Mouse (Mus musculus): ENCODE results near the gene Dusp3. TPM values are rescaled to one million over a fixed set of nuclear protein-coding genes. Genes with fewer than 3 reads are reported as not detected.

Gene Dusp3
- polyA plus RNA-seq, 1 experiment from 2014 or later: 9.0 TPM

DNA sequence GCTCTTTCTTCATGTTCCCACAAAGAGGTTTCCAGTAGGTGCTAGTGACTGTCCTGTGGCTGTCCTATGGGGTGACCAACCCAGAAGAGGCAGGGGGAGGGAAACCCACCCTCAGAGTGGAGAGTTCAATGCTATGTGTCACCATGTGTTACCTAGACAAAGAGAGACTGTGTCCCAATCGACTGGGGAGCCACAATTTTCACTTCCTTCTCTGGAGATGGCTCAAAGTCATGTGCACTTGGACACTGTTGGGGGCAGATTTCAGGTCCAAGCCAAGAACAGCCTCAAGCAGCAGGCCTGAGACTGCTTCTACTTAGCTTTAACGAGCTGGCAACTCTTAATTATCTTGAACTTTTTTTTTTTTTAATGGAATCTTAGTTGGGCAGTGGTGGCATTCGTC, 14.7 kb downstream of the Dusp3 start:
- no peak overlapping the region for H3K4me3 ChIP-seq (replicated peaks)
- 0 out of 2 replicates have a peak, but pooled peaks cover 4% of the 10 kb centered on the region for H3K36me3 ChIP-seq (replicated peaks)
- no peak overlapping the region for H3K9ac ChIP-seq
- H3K4me2 ChIP-seq: no peak overlapping the region
- WGBS: 70% methylated on average over 3 of the region's 3 CpGs
- peaks cover 13% of the 10 kb centered on the region for H3K27me3 ChIP-seq
- no peaks in the 10 kb centered on the region for H3K9me3 ChIP-seq
- peaks cover 9% of the 10 kb centered on the region for H3K4me1 ChIP-seq
- ATAC-seq (ENCODE audit: low FRiP score): no peak
- no peak overlapping the region for H3K27ac ChIP-seq

DNA sequence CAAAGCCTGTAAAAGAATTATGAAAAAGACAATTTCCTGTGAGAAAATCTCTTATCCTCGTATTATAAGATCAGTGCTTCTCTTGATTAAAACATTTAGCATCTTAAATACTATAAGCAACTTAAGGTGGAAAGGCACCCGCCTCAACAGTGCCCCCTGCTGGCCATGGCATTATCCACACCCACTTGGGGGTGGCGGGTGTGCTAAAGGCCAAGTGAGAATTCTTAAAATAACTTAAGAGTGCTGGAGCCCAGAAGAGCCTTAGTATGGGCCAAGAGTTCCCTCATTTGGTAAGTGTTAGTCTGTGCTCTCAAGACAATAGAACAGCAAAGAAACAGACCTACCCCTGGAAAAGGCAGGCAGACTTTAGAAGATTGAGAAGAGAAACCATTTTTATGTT, 15.4 kb downstream of the Dusp3 start:
- WGBS: 43% methylated on average over 3 of the region's 3 CpGs
- Histone ChIP-seq H3K27ac (no peak overlapping the region), H3K36me3 (replicated peaks) (0 out of 2 replicates have a peak, but pooled peaks cover 4% of the 10 kb centered on the region), H3K9me3 (no peaks in the 10 kb centered on the region), H3K4me2 (no peak overlapping the region), H3K9ac (no peak overlapping the region), H3K4me3 (replicated peaks) (no peak overlapping the region), H3K27me3 (peaks cover 19% of the 10 kb centered on the region), H3K4me1 (peaks cover 15% of the 10 kb centered on the region)
- ATAC-seq (ENCODE audit: low FRiP score): no peak

DNA sequence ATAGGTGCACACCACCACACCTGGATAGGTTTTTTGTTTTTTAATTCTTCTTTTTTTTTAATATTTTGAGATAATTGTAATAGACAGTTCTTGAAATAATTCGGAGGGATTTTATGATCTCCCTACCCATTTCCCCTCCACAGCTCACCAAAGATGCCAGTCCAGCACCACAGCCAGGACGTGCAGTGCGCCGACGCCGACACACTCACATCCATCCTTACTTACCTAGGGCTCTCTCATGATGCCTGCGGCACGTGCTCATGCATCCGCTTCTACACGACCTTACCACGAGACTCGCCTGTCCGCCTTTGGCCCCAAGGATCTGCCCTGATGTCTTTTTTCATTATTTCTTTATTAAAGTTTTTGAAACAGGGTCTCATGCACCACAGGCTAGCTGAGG, 17.0 kb downstream of the Dusp3 start:
- H3K4me1 ChIP-seq: peaks cover 18% of the 10 kb centered on the region
- no peaks in the 10 kb centered on the region for H3K9me3 ChIP-seq
- no peak overlapping the region for H3K4me3 ChIP-seq (replicated peaks)
- H3K27me3 ChIP-seq: peaks cover 35% of the 10 kb centered on the region
- no peak overlapping the region for H3K4me2 ChIP-seq
- no peak overlapping the region for H3K9ac ChIP-seq
- 81% methylated on average over 13 of the region's 13 CpGs for WGBS
- 0 out of 2 replicates have a peak, but pooled peaks cover 4% of the 10 kb centered on the region for H3K36me3 ChIP-seq (replicated peaks)
- no peak overlapping the region for H3K27ac ChIP-seq
- no peak for ATAC-seq (ENCODE audit: low FRiP score)

DNA sequence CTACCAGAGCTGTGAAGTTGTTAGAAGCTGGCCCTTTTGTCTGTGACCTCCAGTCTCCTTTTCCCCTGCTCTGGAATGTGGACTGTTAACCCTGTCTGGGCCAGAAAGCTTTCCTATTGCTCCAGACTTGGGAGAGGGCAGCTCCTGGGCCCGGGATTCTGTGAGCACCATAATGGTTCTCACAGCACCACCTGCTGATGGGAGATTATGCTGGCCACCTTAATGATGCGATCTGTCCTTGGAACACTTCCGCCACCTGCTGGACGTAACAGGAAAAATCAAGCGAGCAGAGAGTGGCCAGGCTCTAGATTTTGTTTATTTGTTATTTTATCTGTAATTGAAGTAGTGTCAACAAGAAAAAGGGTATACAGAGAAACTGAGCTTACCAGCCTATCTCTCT, 18.0 kb downstream of the Dusp3 start:
- no peaks in the 10 kb centered on the region for H3K9me3 ChIP-seq
- no peak overlapping the region for H3K27ac ChIP-seq
- H3K4me1 ChIP-seq: peaks cover 29% of the 10 kb centered on the region
- H3K9ac ChIP-seq: no peak overlapping the region
- H3K36me3 ChIP-seq (replicated peaks): no peaks in the 10 kb centered on the region
- WGBS: 0% methylated on average over 5 of the region's 5 CpGs
- no peak overlapping the region for H3K4me3 ChIP-seq (replicated peaks)
- H3K27me3 ChIP-seq: peaks cover 46% of the 10 kb centered on the region
- ATAC-seq (ENCODE audit: low FRiP score): peak; percentile 69; the same call in 1 of the 2 replicates
- H3K4me2 ChIP-seq: no peak overlapping the region

DNA sequence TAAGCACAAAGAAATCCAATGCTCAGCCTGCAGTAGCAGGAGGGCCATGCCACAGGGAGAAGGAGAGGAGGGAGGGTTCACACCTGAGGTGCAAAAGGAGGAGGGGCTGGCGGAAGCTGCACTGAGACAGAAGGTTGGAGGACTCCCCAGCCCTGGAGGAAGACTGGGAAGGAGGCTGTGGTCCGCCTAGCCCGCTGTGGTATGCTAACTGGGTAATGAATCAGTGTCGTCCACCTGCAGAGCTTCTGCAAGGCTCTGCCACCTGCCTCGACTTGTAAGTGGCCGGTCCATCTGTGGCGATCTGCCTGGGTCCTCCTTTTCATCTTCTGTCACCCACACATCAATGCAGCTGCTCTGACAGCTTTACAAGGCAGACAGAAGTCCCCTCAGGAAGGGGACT, 18.5 kb downstream of the Dusp3 start:
- no peak for ATAC-seq (ENCODE audit: low FRiP score)
- Histone ChIP-seq H3K27me3 (peaks cover 50% of the 10 kb centered on the region), H3K9me3 (no peaks in the 10 kb centered on the region), H3K36me3 (replicated peaks) (no peaks in the 10 kb centered on the region), H3K27ac (no peak overlapping the region), H3K9ac (no peak overlapping the region), H3K4me3 (replicated peaks) (no peak overlapping the region), H3K4me2 (no peak overlapping the region), H3K4me1 (peaks cover 34% of the 10 kb centered on the region)
- 13% methylated on average over 7 of the region's 7 CpGs for WGBS

DNA sequence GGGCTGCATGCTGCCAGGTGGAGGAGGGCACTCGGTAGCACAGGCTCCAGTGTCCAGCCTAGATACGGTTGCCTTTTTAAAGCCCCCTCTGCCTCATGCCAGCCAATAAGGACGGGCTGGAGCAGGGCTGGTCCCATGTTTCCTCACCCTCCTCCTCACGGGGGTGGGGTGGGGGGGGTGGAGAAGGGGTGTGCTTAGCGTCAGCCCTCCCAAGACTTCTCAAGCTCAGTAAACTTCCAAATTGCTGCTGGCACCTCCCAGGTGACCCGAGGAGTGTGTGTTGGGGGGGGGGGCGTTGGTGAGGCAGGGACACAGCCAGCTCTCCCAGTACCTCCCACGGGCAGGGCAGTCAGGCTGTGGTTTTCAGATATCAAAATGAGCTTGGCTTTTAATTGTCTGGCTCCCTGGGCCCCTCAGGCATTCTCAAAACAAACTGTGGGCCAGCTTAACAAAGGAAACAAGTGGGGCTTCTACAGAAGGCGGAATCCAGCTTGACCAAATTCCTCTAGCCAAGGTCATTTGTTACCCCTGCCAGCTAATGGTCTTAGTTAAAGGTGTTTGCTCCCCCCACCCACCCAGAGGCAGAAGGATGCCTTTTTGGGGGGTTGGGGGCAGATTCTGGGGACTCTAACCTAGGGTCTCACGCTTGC, 19.7 kb downstream of the Dusp3 start, which contains the start of gene Sost:
Sost (minus strand) TSS at position 51 of the 650 bp plus-strand sequence.
- no peak within 1 kb of the TSS for H3K4me2 ChIP-seq
- WGBS: 15% methylated on average over 9 of the region's 10 CpGs
- H3K4me3 ChIP-seq (replicated peaks): no peak within 1 kb of the TSS
- H3K27ac ChIP-seq: no peak within 1 kb of the TSS
- H3K36me3 ChIP-seq (replicated peaks): no peaks in the 10 kb centered on the region
- H3K9ac ChIP-seq: no peak within 1 kb of the TSS; the same call in 1 of the 2 replicates
- no peak for ATAC-seq (ENCODE audit: low FRiP score)
- H3K9me3 ChIP-seq: no peaks in the 10 kb centered on the region
- H3K27me3 ChIP-seq: peaks cover 63% of the 10 kb centered on the region
- H3K4me1 ChIP-seq: peaks cover 42% of the 10 kb centered on the region

DNA sequence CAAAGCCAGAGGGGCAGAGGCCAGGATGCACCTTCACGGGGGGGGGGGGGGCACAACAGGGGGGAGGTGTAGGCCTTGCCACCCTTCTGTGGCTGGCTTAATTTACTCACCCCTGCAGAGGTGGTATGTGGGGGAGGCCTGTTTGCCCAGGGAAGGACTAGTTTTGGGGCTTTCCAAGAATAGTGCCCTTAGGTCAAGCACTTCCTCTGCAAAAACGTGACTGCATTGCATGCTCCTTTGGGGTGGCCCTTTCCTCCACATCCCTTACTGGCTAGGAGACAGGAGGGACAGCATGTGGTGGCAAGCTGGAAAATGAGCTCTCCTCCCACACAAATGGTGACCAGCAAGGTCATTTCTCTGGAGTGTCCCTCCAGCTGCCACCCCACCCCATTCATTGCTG, 21.3 kb downstream of the Dusp3 start:
- H3K27ac ChIP-seq: no peak overlapping the region

DNA sequence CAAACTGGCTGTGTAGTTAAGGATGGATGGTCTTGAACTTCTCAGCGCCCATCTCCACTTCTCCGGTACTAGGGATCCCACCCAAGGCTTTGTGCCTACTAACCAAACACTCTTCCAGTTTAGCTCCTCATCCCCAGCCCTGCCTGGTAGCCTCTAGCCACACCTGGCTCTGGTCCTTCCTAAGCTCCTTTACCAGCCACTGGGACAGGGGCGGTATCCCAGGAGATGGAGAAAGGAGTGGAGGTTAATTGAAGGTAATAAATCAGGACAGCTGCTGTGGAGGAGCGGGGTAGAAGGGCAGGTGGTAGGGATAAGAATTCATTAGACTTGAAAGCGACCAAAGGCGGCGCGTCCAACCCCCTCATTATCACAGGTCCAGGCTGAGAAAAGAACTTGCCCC, 22.2 kb downstream of the Dusp3 start:
- Histone ChIP-seq H3K9me3 (no peaks in the 10 kb centered on the region), H3K27ac (no peak overlapping the region), H3K36me3 (replicated peaks) (no peaks in the 10 kb centered on the region), H3K4me3 (replicated peaks) (peak overlapping the region; percentile 58; the same call in 1 of the 2 replicates), H3K4me2 (no peak overlapping the region), H3K4me1 (peaks cover 42% of the 10 kb centered on the region), H3K9ac (no peak overlapping the region), H3K27me3 (peaks cover 87% of the 10 kb centered on the region)
- 3% methylated on average over 8 of the region's 8 CpGs for WGBS
- no peak for ATAC-seq (ENCODE audit: low FRiP score)

More for the DNA sequence above, 21.3 kb downstream of the Dusp3 start:
- Histone ChIP-seq H3K9me3 (no peaks in the 10 kb centered on the region), H3K9ac (no peak overlapping the region), H3K4me2 (no peak overlapping the region), H3K36me3 (replicated peaks) (no peaks in the 10 kb centered on the region), H3K4me1 (peaks cover 42% of the 10 kb centered on the region), H3K4me3 (replicated peaks) (no peak overlapping the region), H3K27me3 (peaks cover 78% of the 10 kb centered on the region)
- 2% methylated on average over 2 of the region's 2 CpGs for WGBS
- ATAC-seq (ENCODE audit: low FRiP score): no peak

DNA sequence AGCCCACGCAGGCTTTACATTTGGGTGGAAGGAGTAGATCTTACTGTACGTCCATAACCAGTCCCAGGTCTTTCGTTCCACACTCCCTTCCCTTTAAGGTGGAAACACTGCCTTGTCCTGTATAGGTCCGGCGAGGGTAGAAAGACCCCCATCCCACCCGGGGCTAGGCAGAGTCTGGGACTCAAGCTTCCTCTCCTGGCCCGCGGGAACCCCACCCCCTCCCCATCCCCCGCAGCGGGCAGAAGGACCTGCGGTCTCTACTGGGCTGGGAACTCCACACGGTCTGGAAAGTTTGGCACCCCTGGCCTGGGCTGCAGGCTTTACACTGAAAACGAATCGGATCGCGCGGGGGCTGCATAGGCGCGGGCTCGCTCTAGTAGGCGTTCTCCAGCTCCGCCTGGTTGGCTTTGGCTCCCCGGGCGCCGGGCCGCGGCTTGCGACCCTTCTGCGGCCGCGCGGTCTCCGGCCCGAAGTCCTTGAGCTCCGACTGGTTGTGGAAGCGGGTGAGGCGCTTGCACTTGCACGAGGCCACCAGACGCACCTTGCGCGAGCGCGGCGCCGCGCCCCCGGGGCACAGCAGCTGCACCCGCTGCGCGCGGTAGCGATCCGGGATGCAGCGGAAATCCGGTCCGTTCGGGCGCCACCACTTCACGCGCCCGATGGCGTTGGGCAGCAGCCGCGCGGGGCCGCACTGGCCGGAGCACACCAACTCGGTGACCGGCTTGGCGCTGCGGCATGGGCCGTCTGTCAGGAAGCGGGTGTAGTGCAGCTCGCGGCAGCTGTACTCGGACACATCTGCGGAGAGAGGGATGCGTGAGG, 23.1 kb downstream of the Dusp3 start:
- Histone ChIP-seq H3K4me1 (peaks cover 41% of the 10 kb centered on the region), H3K9ac (peak overlapping the region; percentile 60), H3K27me3 (peaks cover 91% of the 10 kb centered on the region), H3K9me3 (no peaks in the 10 kb centered on the region), H3K36me3 (replicated peaks) (no peaks in the 10 kb centered on the region), H3K27ac (no peak overlapping the region), H3K4me3 (replicated peaks) (peak overlapping the region; percentile 58), H3K4me2 (peak overlapping the region; percentile 90)
- peak; percentile 43 for ATAC-seq (ENCODE audit: low FRiP score)
- WGBS: under 1% methylated on average over 78 of the region's 78 CpGs

DNA sequence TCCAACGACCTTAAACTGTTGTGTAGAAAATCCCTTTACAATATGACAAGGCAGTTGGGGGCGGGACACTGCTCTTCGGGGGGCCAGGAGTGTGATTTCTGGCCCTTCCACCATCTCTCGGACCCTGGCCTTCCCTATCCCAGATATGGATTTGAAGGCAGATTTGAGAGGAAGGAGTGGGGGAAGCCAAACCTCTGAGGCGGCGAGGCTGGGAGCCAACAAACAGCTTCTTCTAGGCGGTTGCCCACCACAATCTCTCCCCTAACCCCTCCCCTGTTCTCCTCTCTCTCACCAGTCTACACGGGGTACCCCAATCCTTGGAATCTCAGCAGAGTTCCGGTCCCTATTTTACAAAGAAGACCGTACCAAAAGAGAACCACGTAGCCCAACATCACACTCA, 23.8 kb downstream of the Dusp3 start:
- WGBS: 3% methylated on average over 11 of the region's 11 CpGs
- peaks cover 36% of the 10 kb centered on the region for H3K4me1 ChIP-seq
- 0 out of 2 replicates have a peak, but pooled peaks have one; percentile 11 for ATAC-seq (ENCODE audit: low FRiP score)

DNA sequence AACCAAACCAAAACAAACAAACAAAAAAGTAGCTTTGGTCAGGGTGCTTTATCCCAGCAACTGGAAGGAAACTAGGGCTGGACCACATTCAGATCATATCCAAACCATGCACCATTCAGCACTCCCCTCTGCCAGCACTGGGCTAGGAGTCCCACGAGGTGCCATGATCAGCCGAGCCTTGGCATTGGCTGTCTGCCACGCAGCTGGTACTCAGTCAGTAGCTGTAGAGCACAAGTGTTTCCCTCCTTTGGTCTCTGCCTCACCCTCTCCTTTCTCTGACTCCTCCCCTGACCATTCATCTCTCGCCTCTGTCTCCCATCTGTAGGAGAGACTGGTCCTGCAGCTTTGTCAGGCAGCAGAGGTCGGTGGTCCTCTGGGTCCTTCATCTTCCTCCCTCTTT, 29.3 kb downstream of the Dusp3 start:
- no peak overlapping the region for H3K4me2 ChIP-seq
- 72% methylated on average over 5 of the region's 5 CpGs for WGBS
- no peaks in the 10 kb centered on the region for H3K36me3 ChIP-seq (replicated peaks)
- H3K4me3 ChIP-seq (replicated peaks): no peak overlapping the region
- H3K4me1 ChIP-seq: peaks cover 9% of the 10 kb centered on the region
- H3K9ac ChIP-seq: no peak overlapping the region
- no peaks in the 10 kb centered on the region for H3K9me3 ChIP-seq
- no peak for ATAC-seq (ENCODE audit: low FRiP score)
- H3K27me3 ChIP-seq: peaks cover 83% of the 10 kb centered on the region
- no peak overlapping the region for H3K27ac ChIP-seq

More for the DNA sequence above, 23.8 kb downstream of the Dusp3 start:
- Histone ChIP-seq H3K4me2 (peak overlapping the region; percentile 90), H3K9ac (0 out of 2 replicates have a peak overlapping the region, but pooled peaks have one; percentile 60), H3K27me3 (peaks cover 94% of the 10 kb centered on the region), H3K4me3 (replicated peaks) (peak overlapping the region; percentile 58), H3K27ac (no peak overlapping the region), H3K36me3 (replicated peaks) (no peaks in the 10 kb centered on the region), H3K9me3 (no peaks in the 10 kb centered on the region)

DNA sequence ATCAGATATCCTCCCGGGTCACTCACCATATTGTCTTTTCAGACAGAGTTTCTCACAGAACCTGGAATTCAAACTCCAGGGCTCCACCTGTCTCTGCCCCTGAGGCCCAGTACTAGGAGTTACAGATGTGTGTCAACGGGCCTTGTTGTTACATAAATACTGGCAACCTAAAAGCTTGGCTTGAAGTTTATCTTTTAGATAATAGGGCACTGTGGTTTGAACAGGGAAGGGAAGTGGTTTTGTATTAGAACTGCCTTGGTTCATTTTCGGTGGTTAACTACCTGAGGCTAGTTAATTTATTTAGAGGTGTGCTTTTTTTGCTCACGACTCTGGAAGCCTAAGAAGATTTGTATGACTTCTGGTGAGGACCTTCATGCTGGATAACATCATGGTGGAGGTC, 33.4 kb downstream of the Dusp3 start:
- WGBS: 75% methylated on average over 4 of the region's 4 CpGs
- ATAC-seq (ENCODE audit: low FRiP score): no peak
- Histone ChIP-seq H3K27ac (no peak overlapping the region), H3K36me3 (replicated peaks) (no peaks in the 10 kb centered on the region), H3K4me3 (replicated peaks) (no peak overlapping the region), H3K27me3 (peaks cover 73% of the 10 kb centered on the region), H3K4me1 (peaks cover 14% of the 10 kb centered on the region), H3K4me2 (no peak overlapping the region), H3K9me3 (no peaks in the 10 kb centered on the region), H3K9ac (no peak overlapping the region)

Data from forebrain, embryonic 12.5 days (tissue).